Mouse (Mus musculus): ENCODE measurements around the gene Ifit1. TPM values are rescaled to one million over a fixed set of nuclear protein-coding genes. Genes with fewer than 3 reads are reported as not detected.
"Not testable (repeated sequence)": the region's sequence is repeated elsewhere in the genome, so short reads cannot be mapped to it uniquely, and the experiment has no call there.

Ifit1 gene
- polyA plus RNA-seq, 1 experiment from 2014 or later = 1.0 TPM

- H3K4me2 ChIP-seq (ENCODE audit: low read depth, low read length); H3K4me3 ChIP-seq (ENCODE audit: low read depth, low read length); DNase-seq (ENCODE audit: low spot score); H3K9ac ChIP-seq (ENCODE audit: low read depth, low read length); H3K27ac ChIP-seq (replicated peaks; ENCODE audit: low read depth, low read length); H3K27me3 ChIP-seq (replicated peaks; ENCODE audit: control insufficient read depth, insufficient read depth, low read length); H3K36me3 ChIP-seq (ENCODE audit: control insufficient read depth, insufficient read depth, low read length); ATAC-seq (ENCODE audit: low read depth); H3K9me3 ChIP-seq (ENCODE audit: control insufficient read depth, low read length); H3K4me1 ChIP-seq (ENCODE audit: control insufficient read depth, insufficient read depth, low read length): not testable (repeated sequence)
- WGBS = 72% methylated on average over 3 of the region's 3 CpGs
Measured at GRCm38 (mm10) chr19:34610118-34610517, 30.6 kb upstream of the Ifit1 start.

GRCm38 (mm10) chr19:34612243-34613001 is 28.2 kb upstream of the Ifit1 start:
- DNase-seq (ENCODE audit: low spot score); H3K9me3 ChIP-seq (ENCODE audit: control insufficient read depth, low read length); H3K36me3 ChIP-seq (ENCODE audit: control insufficient read depth, insufficient read depth, low read length); H3K4me3 ChIP-seq (ENCODE audit: low read depth, low read length); H3K4me1 ChIP-seq (ENCODE audit: control insufficient read depth, insufficient read depth, low read length); H3K27me3 ChIP-seq (replicated peaks; ENCODE audit: control insufficient read depth, insufficient read depth, low read length); H3K9ac ChIP-seq (ENCODE audit: low read depth, low read length); ATAC-seq (ENCODE audit: low read depth); H3K4me2 ChIP-seq (ENCODE audit: low read depth, low read length); H3K27ac ChIP-seq (replicated peaks; ENCODE audit: low read depth, low read length): not testable (repeated sequence)
- 89% methylated on average over 4 of the region's 11 CpGs for WGBS

- Histone ChIP-seq H3K4me2 (ENCODE audit: low read depth, low read length) (no peak overlapping the region), H3K9ac (ENCODE audit: low read depth, low read length) (no peak overlapping the region), H3K4me3 (ENCODE audit: low read depth, low read length) (no peak overlapping the region), H3K36me3 (ENCODE audit: control insufficient read depth, insufficient read depth, low read length) (no peaks in the 10 kb centered on the region), H3K4me1 (ENCODE audit: control insufficient read depth, insufficient read depth, low read length) (no peaks in the 10 kb centered on the region), H3K27ac (replicated peaks; ENCODE audit: low read depth, low read length) (no peak overlapping the region), H3K27me3 (replicated peaks; ENCODE audit: control insufficient read depth, insufficient read depth, low read length) (no peaks in the 10 kb centered on the region), H3K9me3 (ENCODE audit: control insufficient read depth, low read length) (no peaks in the 10 kb centered on the region)
- ATAC-seq (ENCODE audit: low read depth) (no peak), DNase-seq (ENCODE audit: low spot score) (no peak)
- WGBS = 92% methylated on average over 5 of the region's 5 CpGs
Measured at GRCm38 (mm10) chr19:34620871-34621270, 19.8 kb upstream of the Ifit1 start.

- Histone ChIP-seq H3K27ac (replicated peaks; ENCODE audit: low read depth, low read length) (no peak overlapping the region), H3K4me2 (ENCODE audit: low read depth, low read length) (no peak overlapping the region), H3K36me3 (ENCODE audit: control insufficient read depth, insufficient read depth, low read length) (no peaks in the 10 kb centered on the region), H3K27me3 (replicated peaks; ENCODE audit: control insufficient read depth, insufficient read depth, low read length) (no peaks in the 10 kb centered on the region), H3K9me3 (ENCODE audit: control insufficient read depth, low read length) (no peaks in the 10 kb centered on the region), H3K9ac (ENCODE audit: low read depth, low read length) (no peak overlapping the region), H3K4me1 (ENCODE audit: control insufficient read depth, insufficient read depth, low read length) (no peaks in the 10 kb centered on the region), H3K4me3 (ENCODE audit: low read depth, low read length) (no peak overlapping the region)
- ATAC-seq (ENCODE audit: low read depth) (no peak), DNase-seq (ENCODE audit: low spot score) (no peak)
- 96% methylated on average over 6 of the region's 6 CpGs for WGBS
Measured at GRCm38 (mm10) chr19:34623781-34624180, 16.9 kb upstream of the Ifit1 start.

GRCm38 (mm10) chr19:34624663-34625062 is 16.0 kb upstream of the Ifit1 start:
- Histone ChIP-seq H3K36me3 (ENCODE audit: control insufficient read depth, insufficient read depth, low read length) (no peaks in the 10 kb centered on the region), H3K9me3 (ENCODE audit: control insufficient read depth, low read length) (no peaks in the 10 kb centered on the region)
- 71% methylated on average over 4 of the region's 4 CpGs for WGBS

GRCm38 (mm10) chr19:34627496-34627895 is 13.2 kb upstream of the Ifit1 start:
- Histone ChIP-seq H3K4me1 (ENCODE audit: control insufficient read depth, insufficient read depth, low read length) (no peaks in the 10 kb centered on the region), H3K27ac (replicated peaks; ENCODE audit: low read depth, low read length) (no peak overlapping the region), H3K9me3 (ENCODE audit: control insufficient read depth, low read length) (no peaks in the 10 kb centered on the region), H3K9ac (ENCODE audit: low read depth, low read length) (no peak overlapping the region), H3K4me2 (ENCODE audit: low read depth, low read length) (no peak overlapping the region), H3K4me3 (ENCODE audit: low read depth, low read length) (no peak overlapping the region), H3K27me3 (replicated peaks; ENCODE audit: control insufficient read depth, insufficient read depth, low read length) (no peaks in the 10 kb centered on the region), H3K36me3 (ENCODE audit: control insufficient read depth, insufficient read depth, low read length) (no peaks in the 10 kb centered on the region)
- DNase-seq (ENCODE audit: low spot score) (no peak), ATAC-seq (ENCODE audit: low read depth) (no peak)
- WGBS = 69% methylated on average over 2 of the region's 2 CpGs

More at GRCm38 (mm10) chr19:34624663-34625062, 16.0 kb upstream of the Ifit1 start:
- Histone ChIP-seq H3K4me2 (ENCODE audit: low read depth, low read length) (no peak overlapping the region), H3K9ac (ENCODE audit: low read depth, low read length) (no peak overlapping the region), H3K27ac (replicated peaks; ENCODE audit: low read depth, low read length) (no peak overlapping the region), H3K4me1 (ENCODE audit: control insufficient read depth, insufficient read depth, low read length) (no peaks in the 10 kb centered on the region), H3K27me3 (replicated peaks; ENCODE audit: control insufficient read depth, insufficient read depth, low read length) (no peaks in the 10 kb centered on the region), H3K4me3 (ENCODE audit: low read depth, low read length) (no peak overlapping the region)
- ATAC-seq (ENCODE audit: low read depth) = no peak
- DNase-seq (ENCODE audit: low spot score) = no peak

GRCm38 (mm10) chr19:34631487-34631886 is 9.2 kb upstream of the Ifit1 start:
- no peaks in the 10 kb centered on the region for H3K27me3 ChIP-seq (replicated peaks; ENCODE audit: control insufficient read depth, insufficient read depth, low read length)
- H3K4me1 ChIP-seq (ENCODE audit: control insufficient read depth, insufficient read depth, low read length) = no peaks in the 10 kb centered on the region
- no peak for ATAC-seq (ENCODE audit: low read depth)
- no peaks in the 10 kb centered on the region for H3K9me3 ChIP-seq (ENCODE audit: control insufficient read depth, low read length)
- no peak overlapping the region for H3K4me3 ChIP-seq (ENCODE audit: low read depth, low read length)
- H3K9ac ChIP-seq (ENCODE audit: low read depth, low read length) = no peak overlapping the region
- no peaks in the 10 kb centered on the region for H3K36me3 ChIP-seq (ENCODE audit: control insufficient read depth, insufficient read depth, low read length)
- no peak overlapping the region for H3K4me2 ChIP-seq (ENCODE audit: low read depth, low read length)
- no peak for DNase-seq (ENCODE audit: low spot score)
- no peak overlapping the region for H3K27ac ChIP-seq (replicated peaks; ENCODE audit: low read depth, low read length)

- no peaks in the 10 kb centered on the region for H3K9me3 ChIP-seq (ENCODE audit: control insufficient read depth, low read length)
- no peak overlapping the region for H3K4me2 ChIP-seq (ENCODE audit: low read depth, low read length)
- no peak for DNase-seq (ENCODE audit: low spot score)
- no peaks in the 10 kb centered on the region for H3K27me3 ChIP-seq (replicated peaks; ENCODE audit: control insufficient read depth, insufficient read depth, low read length)
- no peaks in the 10 kb centered on the region for H3K36me3 ChIP-seq (ENCODE audit: control insufficient read depth, insufficient read depth, low read length)
- 70% methylated on average over 2 of the region's 2 CpGs for WGBS
- H3K9ac ChIP-seq (ENCODE audit: low read depth, low read length) = no peak overlapping the region
- no peak overlapping the region for H3K4me3 ChIP-seq (ENCODE audit: low read depth, low read length)
- H3K4me1 ChIP-seq (ENCODE audit: control insufficient read depth, insufficient read depth, low read length) = no peaks in the 10 kb centered on the region
- H3K27ac ChIP-seq (replicated peaks; ENCODE audit: low read depth, low read length) = no peak overlapping the region
- ATAC-seq (ENCODE audit: low read depth) = no peak
Measured at GRCm38 (mm10) chr19:34633484-34633883, 7.2 kb upstream of the Ifit1 start.

GRCm38 (mm10) chr19:34636933-34637557 is 3.6 kb upstream of the Ifit1 start:
- Histone ChIP-seq H3K4me2 (ENCODE audit: low read depth, low read length) (no peak overlapping the region), H3K27me3 (replicated peaks; ENCODE audit: control insufficient read depth, insufficient read depth, low read length) (no peaks in the 10 kb centered on the region), H3K9ac (ENCODE audit: low read depth, low read length) (no peak overlapping the region), H3K27ac (replicated peaks; ENCODE audit: low read depth, low read length) (no peak overlapping the region), H3K9me3 (ENCODE audit: control insufficient read depth, low read length) (no peaks in the 10 kb centered on the region), H3K4me3 (ENCODE audit: low read depth, low read length) (no peak overlapping the region), H3K36me3 (ENCODE audit: control insufficient read depth, insufficient read depth, low read length) (no peaks in the 10 kb centered on the region), H3K4me1 (ENCODE audit: control insufficient read depth, insufficient read depth, low read length) (no peaks in the 10 kb centered on the region)
- peak; percentile 64 for DNase-seq (ENCODE audit: low spot score)
- peak; percentile 47; the same call in 1 of the 2 replicates for ATAC-seq (ENCODE audit: low read depth)
- WGBS = 9% methylated on average over 3 of the region's 3 CpGs
